Mouse (Mus musculus) neural tube, embryonic 15.5 days (tissue): Measurements from ENCODE around the gene Pradc1. TPM values are rescaled to one million over a fixed set of nuclear protein-coding genes. Genes with fewer than 3 reads are reported as not detected.
"Not testable (repeated sequence)": the region's sequence is repeated elsewhere in the genome, so short reads cannot be mapped to it uniquely, and the experiment has no call there.

Experiments used
- ATAC-seq: fragments of 200-750 bp; cut with Nextera tagmentation; 2 replicates; pipeline ENCODE4 v1.8.0; 2017; ENCODE audit warnings: mild to moderate bottlenecking, moderate TSS enrichment, moderate library complexity; ENCODE audit not compliant: low FRiP score
- H3K27ac ChIP-seq: fragments of 300-500 bp; sonication (generic); replicated peaks from 2 replicates; pipeline ENCODE4 v1.5.1; 2015; ENCODE audit warnings: mild to moderate bottlenecking, inconsistent platforms
- H3K27me3 ChIP-seq: fragments of 300-500 bp; sonication (generic); replicated peaks from 2 replicates; pipeline ENCODE4 v1.6.1; 2015; ENCODE audit warnings: inconsistent platforms
- H3K36me3 ChIP-seq: fragments of 300-500 bp; sonication (generic); 2 replicates; pipeline ENCODE4 v1.6.1; 2015; ENCODE audit warnings: inconsistent platforms
- H3K4me1 ChIP-seq: fragments of 300-500 bp; sonication (generic); 2 replicates; pipeline ENCODE4 v1.6.1; 2015; ENCODE audit warnings: inconsistent platforms
- H3K4me2 ChIP-seq: fragments of 300-500 bp; sonication (generic); 2 replicates; pipeline ENCODE4 v1.6.1; 2015; ENCODE audit warnings: inconsistent platforms, mild to moderate bottlenecking, moderate library complexity
- H3K4me3 ChIP-seq: fragments of 300-500 bp; sonication (generic); replicated peaks from 2 replicates; pipeline ENCODE4 v1.5.1; 2015; ENCODE audit warnings: mild to moderate bottlenecking, inconsistent platforms
- H3K9ac ChIP-seq: fragments of 300-500 bp; sonication (generic); replicated peaks from 2 replicates; pipeline ENCODE4 v1.6.1; 2015; ENCODE audit warnings: mild to moderate bottlenecking, inconsistent platforms
- H3K9me3 ChIP-seq: fragments of 300-500 bp; sonication (generic); replicated peaks from 2 replicates; pipeline ENCODE4 v1.6.1; 2016; ENCODE audit warnings: inconsistent platforms
- WGBS: fragments of 180-500 bp; shearing (Covaris S2); methylation state at CpG from one replicate; pipeline ENCODE4 v1.1.7; 2015; ENCODE audit warnings: mixed read lengths; 5-methylcytosine and 5-hydroxymethylcytosine counted together
- polyA plus RNA-seq: library from polyadenylated mRNA; unstranded; fragments of >200 nt; fragmentation: Nextera tagmentation; extraction: Ambion mirVana; gene quantifications from 2 replicates; pipeline ENCODE4 v1.2.1, GENCODE M21; 2015

The Pradc1 gene
- polyA plus RNA-seq, 1 experiment from 2014 or later, result 27.4 TPM

- peak within 1 kb of the TSS; percentile 78 for H3K4me3 ChIP-seq
- 3% methylated on average over 95 of the region's 96 CpGs for WGBS
- peak within 1 kb of the TSS; percentile 67 for H3K9ac ChIP-seq
- peak; percentile 94 for ATAC-seq
- peaks cover 12% of the 10 kb centered on the region for H3K36me3 ChIP-seq
- peak within 1 kb of the TSS; percentile 96 for H3K4me2 ChIP-seq
- peak within 1 kb of the TSS; percentile 87 for H3K27ac ChIP-seq
- H3K9me3 ChIP-seq, result no peaks in the 10 kb centered on the region
- no peaks in the 10 kb centered on the region for H3K27me3 ChIP-seq
- H3K4me1 ChIP-seq, result peaks cover 41% of the 10 kb centered on the region
These were observed 790 bp downstream of the Pradc1 start, which contains the start of gene Cct7 for GRCm38 (mm10) chr6:85450697-85451663. Gene Cct7, plus strand, starts transcription at chr6:85451514.

DNA sequence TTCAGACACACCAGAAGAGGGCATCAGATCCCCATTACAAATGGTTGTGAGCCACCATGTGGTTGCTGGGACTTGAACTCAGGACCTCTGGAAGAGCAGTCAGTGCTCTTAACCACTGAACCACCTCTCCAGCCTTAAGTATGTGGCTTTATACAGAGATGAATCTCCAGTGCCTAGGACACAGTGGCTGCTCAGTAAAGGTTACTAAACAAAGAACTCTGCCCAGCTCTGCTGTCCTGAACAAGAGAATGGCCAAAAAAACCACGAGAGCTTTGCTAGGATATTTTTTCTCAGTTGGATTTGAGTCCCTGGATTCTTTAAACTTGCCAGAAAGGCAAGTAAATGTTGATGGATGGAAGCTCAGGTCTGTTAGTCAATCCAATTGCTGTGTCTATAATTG, 1.6 kb downstream of the Pradc1 start:
- Histone ChIP-seq H3K4me2 (peak overlapping the region; percentile 96), H3K4me3 (peak overlapping the region; percentile 78; the same call in 1 of the 2 replicates), H3K9ac (peak overlapping the region; percentile 67; the same call in 1 of the 2 replicates), H3K4me1 (peaks cover 34% of the 10 kb centered on the region), H3K36me3 (peaks cover 18% of the 10 kb centered on the region)
- not testable (repeated sequence) for H3K27ac ChIP-seq, H3K9me3 ChIP-seq, ATAC-seq, H3K27me3 ChIP-seq
- WGBS, result 70% methylated on average over 1 of the region's 1 CpGs

DNA sequence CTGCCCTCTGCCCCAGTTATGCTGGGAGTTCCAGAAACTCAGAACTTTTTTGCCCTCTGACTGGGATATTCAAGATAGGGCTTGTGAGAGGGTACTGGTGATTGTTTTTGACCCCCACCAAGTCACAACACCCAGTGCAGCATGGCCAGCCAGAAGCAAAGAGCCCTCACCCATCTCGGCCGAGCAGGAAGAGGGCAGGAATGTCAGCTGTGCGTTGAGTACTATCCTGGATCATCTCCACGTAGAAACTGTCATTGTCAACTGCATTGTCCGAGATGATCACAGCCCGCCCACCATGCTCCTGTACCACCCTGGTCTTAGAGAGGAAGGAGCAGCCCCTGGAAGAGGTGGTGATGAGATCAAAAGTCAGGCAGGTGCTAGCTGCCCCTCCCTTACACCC, 4.4 kb downstream of the Pradc1 start:
- peaks cover 9% of the 10 kb centered on the region for H3K4me1 ChIP-seq
- ATAC-seq, result no peak
- H3K27ac ChIP-seq, result no peak overlapping the region
- no peak overlapping the region for H3K9ac ChIP-seq
- peaks cover 28% of the 10 kb centered on the region for H3K36me3 ChIP-seq
- 84% methylated on average over 6 of the region's 6 CpGs for WGBS
- H3K27me3 ChIP-seq, result no peaks in the 10 kb centered on the region
- H3K4me3 ChIP-seq, result no peak overlapping the region
- no peak overlapping the region for H3K4me2 ChIP-seq
- no peaks in the 10 kb centered on the region for H3K9me3 ChIP-seq

DNA sequence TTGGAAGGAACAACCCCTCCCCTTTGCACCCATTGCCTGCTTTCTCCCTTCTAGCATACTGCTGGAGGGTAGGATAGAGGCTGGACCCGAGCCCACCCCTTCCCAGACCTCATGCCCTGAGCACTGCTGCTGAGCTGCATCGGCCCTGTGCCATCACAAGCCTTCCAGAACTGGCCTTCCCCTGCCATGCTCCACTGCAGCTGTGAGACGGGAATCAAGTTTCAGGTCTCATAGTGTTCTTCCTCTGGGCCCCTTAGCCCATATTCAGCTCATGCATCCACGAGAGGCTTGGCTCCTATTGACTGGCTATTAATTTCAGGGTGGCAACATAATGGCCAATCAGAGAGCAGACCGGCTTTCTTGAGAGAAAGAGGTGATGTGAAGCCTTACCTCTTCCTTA, 6.5 kb downstream of the Pradc1 start:
- Histone ChIP-seq H3K9me3 (no peaks in the 10 kb centered on the region), H3K36me3 (peaks cover 46% of the 10 kb centered on the region), H3K4me2 (no peak overlapping the region), H3K9ac (no peak overlapping the region), H3K27me3 (no peaks in the 10 kb centered on the region), H3K4me3 (no peak overlapping the region), H3K4me1 (peaks cover 2% of the 10 kb centered on the region; the same call in 1 of the 2 replicates), H3K27ac (no peak overlapping the region)
- ATAC-seq, result no peak
- 86% methylated on average over 5 of the region's 5 CpGs for WGBS

DNA sequence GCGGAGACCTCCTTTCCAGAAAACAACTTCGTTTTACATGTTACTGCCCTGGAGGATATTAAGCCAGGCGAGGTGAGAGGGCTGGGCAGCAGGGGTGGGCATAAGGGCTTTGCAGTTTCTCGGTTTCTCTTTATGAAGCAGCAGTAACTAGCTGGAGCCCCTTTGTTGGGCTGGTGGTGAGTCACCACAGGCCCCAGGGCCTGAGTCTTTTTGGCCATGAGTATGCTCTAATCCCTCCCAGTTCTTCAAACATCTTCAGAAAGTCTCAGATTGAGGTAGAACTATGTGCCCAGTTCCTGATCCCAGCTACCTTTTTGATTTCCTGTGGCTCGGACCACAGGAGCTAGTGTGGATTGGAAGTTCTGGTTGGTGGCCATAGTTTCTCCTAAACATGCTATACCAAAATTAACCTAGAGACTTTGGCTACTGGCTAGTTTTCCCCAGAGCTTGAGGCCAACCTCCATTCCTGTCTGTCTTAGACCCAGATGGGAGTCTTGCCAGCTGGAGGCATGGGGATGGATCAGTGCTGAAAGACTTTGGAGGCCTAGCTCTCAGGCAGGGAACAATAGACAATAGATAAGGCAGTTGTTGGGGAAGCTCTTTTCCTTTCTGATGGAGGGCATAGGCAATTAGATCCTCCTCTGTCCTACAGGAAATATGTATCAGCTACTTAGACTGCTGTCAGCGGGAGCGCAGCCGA, 7.4 kb downstream of the Pradc1 start:
- Histone ChIP-seq H3K9ac (no peak overlapping the region), H3K4me1 (no peaks in the 10 kb centered on the region), H3K36me3 (peaks cover 54% of the 10 kb centered on the region), H3K4me3 (no peak overlapping the region), H3K27ac (no peak overlapping the region), H3K9me3 (no peaks in the 10 kb centered on the region), H3K4me2 (no peak overlapping the region), H3K27me3 (no peaks in the 10 kb centered on the region)
- ATAC-seq, result no peak
- WGBS, result 93% methylated on average over 8 of the region's 8 CpGs

GRCm38 (mm10) chr6:85443488-85444233, 8.1 kb downstream of the Pradc1 start:
- no peaks in the 10 kb centered on the region for H3K9me3 ChIP-seq
- 82% methylated on average over 3 of the region's 3 CpGs for WGBS
- no peaks in the 10 kb centered on the region for H3K27me3 ChIP-seq
- H3K4me3 ChIP-seq, result no peak overlapping the region
- no peak for ATAC-seq
- peaks cover 61% of the 10 kb centered on the region for H3K36me3 ChIP-seq
- H3K4me2 ChIP-seq, result no peak overlapping the region
- H3K27ac ChIP-seq, result no peak overlapping the region
- H3K9ac ChIP-seq, result no peak overlapping the region
- no peaks in the 10 kb centered on the region for H3K4me1 ChIP-seq

- Histone ChIP-seq H3K4me1 (no peaks in the 10 kb centered on the region), H3K27me3 (no peaks in the 10 kb centered on the region), H3K36me3 (peaks cover 57% of the 10 kb centered on the region), H3K9me3 (no peaks in the 10 kb centered on the region), H3K9ac (no peak overlapping the region), H3K4me2 (no peak overlapping the region), H3K4me3 (no peak overlapping the region), H3K27ac (no peak overlapping the region)
- 94% methylated on average over 4 of the region's 4 CpGs for WGBS
- no peak for ATAC-seq
These were observed 10.6 kb downstream of the Pradc1 start for GRCm38 (mm10) chr6:85441142-85441541.

DNA sequence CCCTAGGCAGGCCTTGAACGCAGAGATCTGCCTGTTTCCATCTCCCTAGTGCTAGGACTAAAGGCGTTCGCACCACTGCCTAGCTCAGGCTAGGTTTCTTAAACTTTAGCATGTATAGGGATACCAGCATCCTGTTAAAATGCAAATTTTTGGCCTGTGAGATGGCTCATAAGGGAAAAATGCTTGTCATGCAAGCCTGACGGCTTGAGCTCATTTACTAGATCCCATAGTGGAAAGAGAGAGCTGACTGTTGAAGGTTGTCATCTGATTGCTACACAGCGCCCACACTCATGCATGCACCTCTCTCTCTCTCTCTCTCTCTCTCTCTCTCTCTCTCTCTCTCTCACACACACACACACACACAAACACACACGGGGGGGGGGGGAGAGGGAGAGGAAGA, 15.1 kb downstream of the Pradc1 start:
- no peak overlapping the region for H3K27ac ChIP-seq
- no peak overlapping the region for H3K9ac ChIP-seq
- H3K9me3 ChIP-seq, result no peaks in the 10 kb centered on the region
- H3K27me3 ChIP-seq, result no peaks in the 10 kb centered on the region
- H3K36me3 ChIP-seq, result peaks cover 33% of the 10 kb centered on the region
- H3K4me2 ChIP-seq, result no peak overlapping the region
- 83% methylated on average over 5 of the region's 6 CpGs for WGBS
- H3K4me1 ChIP-seq, result peaks cover 14% of the 10 kb centered on the region
- no peak for ATAC-seq
- no peak overlapping the region for H3K4me3 ChIP-seq

- Histone ChIP-seq H3K4me3 (no peak overlapping the region), H3K27ac (no peak overlapping the region), H3K4me1 (peaks cover 18% of the 10 kb centered on the region), H3K9me3 (no peaks in the 10 kb centered on the region), H3K27me3 (no peaks in the 10 kb centered on the region), H3K9ac (no peak overlapping the region), H3K4me2 (no peak overlapping the region), H3K36me3 (peaks cover 30% of the 10 kb centered on the region)
- no peak for ATAC-seq
- WGBS, result 90% methylated on average over 1 of the region's 1 CpGs
These were observed 15.6 kb downstream of the Pradc1 start for GRCm38 (mm10) chr6:85436204-85436603.

- no peak for ATAC-seq
- Histone ChIP-seq H3K4me2 (no peak overlapping the region), H3K9me3 (no peaks in the 10 kb centered on the region), H3K9ac (no peak overlapping the region), H3K4me1 (peaks cover 18% of the 10 kb centered on the region), H3K27me3 (no peaks in the 10 kb centered on the region), H3K4me3 (no peak overlapping the region), H3K27ac (no peak overlapping the region), H3K36me3 (peaks cover 8% of the 10 kb centered on the region)
- 91% methylated on average over 5 of the region's 5 CpGs for WGBS
These were observed 17.9 kb downstream of the Pradc1 start for GRCm38 (mm10) chr6:85433865-85434264.

- Histone ChIP-seq H3K4me3 (peak within 1 kb of the TSS; percentile 94), H3K27ac (no peak within 1 kb of the TSS)
These were observed 19.8 kb downstream of the Pradc1 start, which contains the start of gene Smyd5 for GRCm38 (mm10) chr6:85431842-85432431. Gene Smyd5, plus strand, starts transcription at chr6:85431989.

More at GRCm38 (mm10) chr6:85431842-85432431, 19.8 kb downstream of the Pradc1 start, which contains the start of gene Smyd5:
- ATAC-seq, result peak; percentile 90
- Histone ChIP-seq H3K36me3 (no peaks in the 10 kb centered on the region), H3K4me1 (peaks cover 18% of the 10 kb centered on the region), H3K9ac (peak within 1 kb of the TSS; percentile 80), H3K27me3 (no peaks in the 10 kb centered on the region), H3K9me3 (no peaks in the 10 kb centered on the region), H3K4me2 (peak within 1 kb of the TSS; percentile 89)
- WGBS, result 0% methylated on average over 39 of the region's 39 CpGs
